Mouse (Mus musculus): ENCODE measurements at regions not wholly inside any gene's neighbourhood (a gene's known extent, or its start where the extent isn't known, plus 50 kb on each side); places are given as distances from the start of the nearest gene placed in this dataset.

DNA sequence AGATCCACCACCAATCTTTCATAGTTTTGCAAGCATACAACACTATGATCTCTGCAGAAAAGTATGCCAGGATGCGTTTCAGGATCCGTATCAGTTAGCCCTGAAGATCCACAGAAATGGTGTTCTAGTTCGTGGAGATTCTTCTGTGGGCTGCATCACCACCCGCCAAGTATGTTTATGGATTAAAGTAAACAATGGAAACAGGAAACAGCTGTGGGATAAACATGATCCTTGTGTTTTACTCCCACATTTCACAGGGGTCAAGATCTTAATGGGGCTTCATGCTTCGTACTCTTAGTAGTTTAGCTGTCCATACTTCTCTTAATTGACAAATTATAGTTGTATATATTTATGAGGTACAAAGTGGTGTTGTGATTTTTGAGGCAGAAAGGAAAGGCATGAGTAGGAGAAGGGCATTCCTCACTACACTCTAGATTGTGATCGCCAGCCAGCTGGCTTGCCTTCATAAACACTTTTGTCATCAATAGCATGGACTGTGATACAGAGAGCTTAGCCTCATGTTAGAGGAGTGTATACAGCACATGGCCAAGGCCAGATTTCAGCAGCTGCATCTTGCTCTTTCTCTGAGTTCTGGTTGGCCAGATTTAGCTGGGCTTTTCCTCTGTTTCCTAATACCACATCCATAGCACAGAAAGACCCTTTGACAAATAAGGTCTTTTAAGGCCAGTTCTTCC, 195.8 kb upstream of the Fermt1 start:
- Histone ChIP-seq H3K9me3 (replicated peaks) (no peaks in the 10 kb centered on the region), H3K36me3 (no peaks in the 10 kb centered on the region), H3K4me2 (no peak overlapping the region), H3K9ac (no peak overlapping the region), H3K27ac (no peak overlapping the region), H3K4me3 (replicated peaks) (no peak overlapping the region), H3K27me3 (no peaks in the 10 kb centered on the region), H3K4me1 (replicated peaks) (no peaks in the 10 kb centered on the region)
- WGBS (ENCODE audit: insufficient replicate concordance), result 48% methylated on average over 6 of the region's 6 CpGs
- DNase-seq, result no peak
- ATAC-seq (ENCODE audit: low read depth), result no peak

DNA sequence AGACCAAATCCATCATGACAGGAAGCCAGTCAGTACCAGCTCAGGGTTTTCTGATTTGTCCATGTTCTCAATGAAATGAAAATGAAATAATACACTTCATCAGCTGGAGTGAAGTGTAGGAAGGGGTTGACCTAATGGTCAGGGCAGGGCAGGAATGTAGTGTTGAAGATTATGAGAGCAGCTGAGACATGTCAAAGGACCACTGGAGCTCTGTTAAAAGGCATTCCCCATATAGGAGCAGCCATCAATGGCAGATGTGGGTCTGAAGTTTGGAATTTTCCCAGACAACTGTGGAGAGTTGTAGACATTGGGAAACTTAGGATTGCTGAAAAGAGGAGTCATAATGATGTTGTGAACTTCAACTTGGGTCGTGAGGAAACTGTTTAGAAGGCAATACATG, 206.8 kb upstream of the Fermt1 start:
- ATAC-seq (ENCODE audit: low read depth) (no peak), DNase-seq (no peak)
- Histone ChIP-seq H3K4me2 (no peak overlapping the region), H3K4me3 (replicated peaks) (no peak overlapping the region), H3K27me3 (no peaks in the 10 kb centered on the region), H3K4me1 (replicated peaks) (no peaks in the 10 kb centered on the region), H3K36me3 (no peaks in the 10 kb centered on the region), H3K9ac (no peak overlapping the region), H3K27ac (no peak overlapping the region), H3K9me3 (replicated peaks) (no peaks in the 10 kb centered on the region)
- 39% methylated on average over 1 of the region's 1 CpGs for WGBS (ENCODE audit: insufficient replicate concordance)

- H3K9me3 ChIP-seq (replicated peaks), result no peaks in the 10 kb centered on the region
Observed at GRCm38 (mm10) chr2:133156537-133156936, 210.8 kb upstream of the Fermt1 start.

GRCm38 (mm10) chr2:133158206-133158605, 212.5 kb upstream of the Fermt1 start:
- Histone ChIP-seq H3K4me3 (replicated peaks) (no peak overlapping the region), H3K9me3 (replicated peaks) (no peaks in the 10 kb centered on the region), H3K4me2 (no peak overlapping the region), H3K9ac (no peak overlapping the region), H3K27me3 (no peaks in the 10 kb centered on the region), H3K4me1 (replicated peaks) (no peaks in the 10 kb centered on the region), H3K36me3 (no peaks in the 10 kb centered on the region), H3K27ac (no peak overlapping the region)
- no peak for DNase-seq
- WGBS (ENCODE audit: insufficient replicate concordance), result 49% methylated on average over 8 of the region's 8 CpGs
- ATAC-seq (ENCODE audit: low read depth), result no peak

More at GRCm38 (mm10) chr2:133156537-133156936, 210.8 kb upstream of the Fermt1 start:
- DNase-seq (no peak), ATAC-seq (ENCODE audit: low read depth) (no peak)
- no peaks in the 10 kb centered on the region for H3K4me1 ChIP-seq (replicated peaks)
- H3K9ac ChIP-seq, result no peak overlapping the region
- H3K36me3 ChIP-seq, result no peaks in the 10 kb centered on the region
- no peak overlapping the region for H3K4me3 ChIP-seq (replicated peaks)
- no peaks in the 10 kb centered on the region for H3K27me3 ChIP-seq
- no peak overlapping the region for H3K4me2 ChIP-seq
- WGBS (ENCODE audit: insufficient replicate concordance), result 37% methylated on average over 3 of the region's 3 CpGs
- H3K27ac ChIP-seq, result no peak overlapping the region

DNA sequence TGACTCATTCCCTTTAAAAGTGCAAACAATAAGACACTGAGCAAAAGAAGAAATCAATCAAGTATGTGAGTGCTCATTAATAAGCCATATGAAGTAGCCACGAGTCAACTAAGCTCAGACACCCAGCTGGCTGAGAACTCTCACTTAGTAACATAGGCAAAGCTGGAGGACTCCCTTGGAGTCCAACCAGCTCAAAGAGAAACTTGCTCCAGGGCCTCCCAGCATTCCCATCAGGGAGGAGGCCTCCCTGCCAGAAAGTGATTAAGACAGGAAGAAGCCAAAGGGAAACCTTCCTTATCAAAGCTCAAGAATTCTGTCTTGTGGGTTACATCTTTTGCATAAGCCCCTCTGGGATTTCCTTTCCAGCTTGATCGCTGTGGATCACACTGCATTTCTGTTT, 213.7 kb upstream of the Fermt1 start:
- DNase-seq, result no peak
- ATAC-seq (ENCODE audit: low read depth), result no peak
- WGBS (ENCODE audit: insufficient replicate concordance), result 26% methylated on average over 2 of the region's 2 CpGs

DNA sequence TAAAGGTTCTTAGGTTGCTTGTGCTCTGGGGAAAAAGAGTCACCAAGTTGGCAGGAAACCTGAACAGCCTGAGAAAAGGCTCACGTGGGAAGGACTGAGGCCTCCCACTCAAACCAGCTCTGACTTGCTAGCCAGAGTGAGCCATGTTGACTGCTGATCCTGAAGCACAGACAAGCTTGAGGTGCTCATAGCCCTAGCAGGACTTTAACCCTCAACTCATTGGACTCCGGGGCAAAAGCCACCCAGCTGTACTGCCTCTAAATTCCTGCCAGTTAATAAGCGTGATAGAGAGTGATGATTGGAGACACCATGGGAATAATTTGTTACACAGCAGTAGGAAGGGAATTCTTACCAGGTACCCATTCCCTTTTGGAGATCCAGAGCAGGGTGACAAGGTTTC, 230.7 kb upstream of the Fermt1 start:
- Histone ChIP-seq H3K4me2 (no peak overlapping the region), H3K27ac (no peak overlapping the region), H3K4me1 (replicated peaks) (no peaks in the 10 kb centered on the region), H3K36me3 (no peaks in the 10 kb centered on the region), H3K4me3 (replicated peaks) (no peak overlapping the region), H3K9ac (no peak overlapping the region), H3K27me3 (no peaks in the 10 kb centered on the region), H3K9me3 (replicated peaks) (no peaks in the 10 kb centered on the region)
- no peak for ATAC-seq (ENCODE audit: low read depth)
- WGBS (ENCODE audit: insufficient replicate concordance), result 64% methylated on average over 3 of the region's 3 CpGs
- no peak for DNase-seq

More for the DNA sequence above, 213.7 kb upstream of the Fermt1 start:
- no peak overlapping the region for H3K4me2 ChIP-seq
- no peak overlapping the region for H3K9ac ChIP-seq
- H3K4me3 ChIP-seq (replicated peaks), result no peak overlapping the region
- no peak overlapping the region for H3K27ac ChIP-seq
- no peaks in the 10 kb centered on the region for H3K4me1 ChIP-seq (replicated peaks)
- no peaks in the 10 kb centered on the region for H3K9me3 ChIP-seq (replicated peaks)
- H3K36me3 ChIP-seq, result no peaks in the 10 kb centered on the region
- no peaks in the 10 kb centered on the region for H3K27me3 ChIP-seq

- Histone ChIP-seq H3K4me2 (no peak overlapping the region), H3K9ac (no peak overlapping the region), H3K4me1 (replicated peaks) (no peaks in the 10 kb centered on the region), H3K27ac (no peak overlapping the region), H3K27me3 (no peaks in the 10 kb centered on the region), H3K36me3 (no peaks in the 10 kb centered on the region), H3K9me3 (replicated peaks) (no peaks in the 10 kb centered on the region), H3K4me3 (replicated peaks) (no peak overlapping the region)
- WGBS (ENCODE audit: insufficient replicate concordance), result 67% methylated on average over 1 of the region's 1 CpGs
- ATAC-seq (ENCODE audit: low read depth) (no peak), DNase-seq (no peak)
Observed at GRCm38 (mm10) chr2:133181216-133181615, 235.5 kb upstream of the Fermt1 start.

DNA sequence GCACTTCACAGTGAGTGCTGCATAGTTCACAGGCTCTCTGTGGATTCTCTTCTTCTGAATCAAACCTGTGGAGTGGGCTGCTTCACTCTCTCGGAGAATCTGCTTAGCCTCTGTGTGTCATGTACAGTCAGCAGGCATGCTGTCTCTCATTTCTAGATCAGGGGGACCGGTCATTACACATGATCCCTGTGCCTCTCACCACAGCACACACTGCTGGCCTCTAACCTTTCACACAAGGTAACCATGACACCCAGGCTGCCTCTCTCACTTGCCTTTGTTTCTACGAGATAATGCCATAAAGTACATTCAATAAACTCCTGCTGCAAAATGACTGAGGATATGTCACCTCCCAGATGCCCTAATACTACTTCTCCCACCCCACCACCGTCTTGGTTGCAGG, 237.2 kb upstream of the Fermt1 start:
- WGBS (ENCODE audit: insufficient replicate concordance), result 54% methylated on average over 4 of the region's 4 CpGs
- Histone ChIP-seq H3K4me1 (replicated peaks) (no peaks in the 10 kb centered on the region), H3K9ac (no peak overlapping the region), H3K9me3 (replicated peaks) (no peaks in the 10 kb centered on the region), H3K4me2 (no peak overlapping the region), H3K27me3 (no peaks in the 10 kb centered on the region), H3K36me3 (no peaks in the 10 kb centered on the region), H3K27ac (no peak overlapping the region), H3K4me3 (replicated peaks) (no peak overlapping the region)
- DNase-seq (no peak), ATAC-seq (ENCODE audit: low read depth) (no peak)

GRCm38 (mm10) chr2:133204295-133204866, 258.7 kb upstream of the Fermt1 start:
- no peaks in the 10 kb centered on the region for H3K36me3 ChIP-seq
- no peaks in the 10 kb centered on the region for H3K4me1 ChIP-seq (replicated peaks)
- H3K27ac ChIP-seq, result no peak overlapping the region
- H3K4me2 ChIP-seq, result no peak overlapping the region
- no peak overlapping the region for H3K4me3 ChIP-seq (replicated peaks)
- 44% methylated on average over 5 of the region's 5 CpGs for WGBS (ENCODE audit: insufficient replicate concordance)
- H3K9ac ChIP-seq, result no peak overlapping the region
- no peaks in the 10 kb centered on the region for H3K9me3 ChIP-seq (replicated peaks)
- H3K27me3 ChIP-seq, result no peaks in the 10 kb centered on the region
- no peak for ATAC-seq (ENCODE audit: low read depth)
- no peak for DNase-seq

DNA sequence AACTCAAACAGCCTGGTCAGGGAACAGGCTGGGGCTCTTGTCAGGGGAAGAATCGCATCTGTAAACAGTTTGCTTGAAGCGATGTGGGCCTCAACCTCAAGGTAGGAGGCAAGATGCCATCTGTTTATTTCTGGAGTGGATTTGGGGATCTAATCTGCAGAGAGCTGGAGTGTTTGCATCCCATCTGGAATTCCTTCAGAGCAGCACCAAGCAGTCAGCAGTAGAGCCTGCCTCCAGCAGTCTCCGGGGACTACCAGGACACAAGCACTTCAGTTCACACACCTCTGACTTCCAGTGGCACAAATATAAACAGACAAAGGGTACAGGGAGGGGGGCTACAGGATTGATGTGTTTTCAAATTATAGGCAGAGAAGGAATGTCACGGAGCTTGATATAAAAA, 262.8 kb upstream of the Fermt1 start:
- H3K4me1 ChIP-seq (replicated peaks), result no peaks in the 10 kb centered on the region
- DNase-seq, result no peak
- H3K4me2 ChIP-seq, result no peak overlapping the region
- no peaks in the 10 kb centered on the region for H3K36me3 ChIP-seq
- H3K9ac ChIP-seq, result no peak overlapping the region
- ATAC-seq (ENCODE audit: low read depth), result no peak
- H3K27ac ChIP-seq, result no peak overlapping the region
- no peaks in the 10 kb centered on the region for H3K27me3 ChIP-seq
- 52% methylated on average over 4 of the region's 4 CpGs for WGBS (ENCODE audit: insufficient replicate concordance)
- no peaks in the 10 kb centered on the region for H3K9me3 ChIP-seq (replicated peaks)
- H3K4me3 ChIP-seq (replicated peaks), result no peak overlapping the region

- ATAC-seq (ENCODE audit: low read depth) (no peak), DNase-seq (no peak)
- 55% methylated on average over 4 of the region's 4 CpGs for WGBS (ENCODE audit: insufficient replicate concordance)
- Histone ChIP-seq H3K27me3 (no peaks in the 10 kb centered on the region), H3K4me3 (replicated peaks) (no peak overlapping the region), H3K36me3 (no peaks in the 10 kb centered on the region), H3K9ac (no peak overlapping the region), H3K4me1 (replicated peaks) (no peaks in the 10 kb centered on the region), H3K27ac (no peak overlapping the region), H3K9me3 (replicated peaks) (no peaks in the 10 kb centered on the region), H3K4me2 (no peak overlapping the region)
Observed at GRCm38 (mm10) chr2:133221762-133222556, 276.3 kb upstream of the Fermt1 start.
